Mouse (Mus musculus): ENCODE data around the gene Cpxm2.

The Cpxm2 gene

GRCm38 (mm10) chr7:132154368-132154961, at the start of gene Cpxm2:
Cpxm2 (minus strand) TSS chr7:132154739.
- DNase-seq, result no peak

- DNase-seq, result no peak
Observed at GRCm38 (mm10) chr7:132204073-132204612, 49.6 kb upstream of the Cpxm2 start.

GRCm38 (mm10) chr7:132199686-132200085, 45.1 kb upstream of the Cpxm2 start:
- no peak for DNase-seq

- no peak for DNase-seq
Observed at GRCm38 (mm10) chr7:132198806-132199205, 44.3 kb upstream of the Cpxm2 start.

GRCm38 (mm10) chr7:132197817-132198475, 43.4 kb upstream of the Cpxm2 start:
- no peak for DNase-seq

- DNase-seq, result no peak
Observed at GRCm38 (mm10) chr7:132196581-132196980, 42.0 kb upstream of the Cpxm2 start.

- no peak for DNase-seq
Observed at GRCm38 (mm10) chr7:132193606-132194005, 39.1 kb upstream of the Cpxm2 start.

- no peak for DNase-seq
Observed at GRCm38 (mm10) chr7:132187456-132187855, 32.9 kb upstream of the Cpxm2 start.

- DNase-seq, result peak in 1 of 2 experiments; percentile 9
Observed at GRCm38 (mm10) chr7:132183892-132184404, 29.4 kb upstream of the Cpxm2 start.

GRCm38 (mm10) chr7:132181586-132182198, 27.2 kb upstream of the Cpxm2 start:
- no peak for DNase-seq

GRCm38 (mm10) chr7:132181042-132181441, 26.5 kb upstream of the Cpxm2 start:
- DNase-seq, result no peak

GRCm38 (mm10) chr7:132179049-132179448, 24.5 kb upstream of the Cpxm2 start:
- no peak for DNase-seq

GRCm38 (mm10) chr7:132174787-132175186, 20.2 kb upstream of the Cpxm2 start:
- DNase-seq, result no peak

GRCm38 (mm10) chr7:132174296-132174695, 19.8 kb upstream of the Cpxm2 start:
- DNase-seq, result no peak

- DNase-seq, result no peak
Observed at GRCm38 (mm10) chr7:132172220-132172619, 17.7 kb upstream of the Cpxm2 start.

- DNase-seq, result no peak
Observed at GRCm38 (mm10) chr7:132171716-132172115, 17.2 kb upstream of the Cpxm2 start.

- no peak for DNase-seq
Observed at GRCm38 (mm10) chr7:132169419-132170169, 15.1 kb upstream of the Cpxm2 start.

- no peak for DNase-seq
Observed at GRCm38 (mm10) chr7:132167239-132167638, 12.7 kb upstream of the Cpxm2 start.

GRCm38 (mm10) chr7:132162254-132162653, 7.7 kb upstream of the Cpxm2 start:
- DNase-seq, result no peak

- DNase-seq, result no peak
Observed at GRCm38 (mm10) chr7:132158321-132159025, 3.9 kb upstream of the Cpxm2 start.

GRCm38 (mm10) chr7:132153725-132154147, 803 bp downstream of the Cpxm2 start:
- peak in 1 of 2 experiments; percentile 4 for DNase-seq

- DNase-seq, result no peak
Observed at GRCm38 (mm10) chr7:132145227-132145800, 9.2 kb downstream of the Cpxm2 start.
